Mouse (Mus musculus) thymus, postnatal 0 days (tissue): ENCODE data around the gene Dnmt3a. TPM values are rescaled to one million over a fixed set of nuclear protein-coding genes. Genes with fewer than 3 reads are reported as not detected.

ENCODE experiments used
- DNase-seq: peaks from one replicate; pipeline ENCODE4 v3.0.0-alpha.2; 2015; ENCODE audit warnings: low spot score
- polyA plus RNA-seq: library from polyadenylated mRNA; unstranded; fragments of >200 nt; fragmentation: Nextera tagmentation; extraction: Ambion mirVana; gene quantifications from 2 replicates; pipeline ENCODE4 v1.2.1, GENCODE M21; 2015

Gene Dnmt3a
- polyA plus RNA-seq, 1 experiment from 2014 or later, result 86.6 TPM

DNA sequence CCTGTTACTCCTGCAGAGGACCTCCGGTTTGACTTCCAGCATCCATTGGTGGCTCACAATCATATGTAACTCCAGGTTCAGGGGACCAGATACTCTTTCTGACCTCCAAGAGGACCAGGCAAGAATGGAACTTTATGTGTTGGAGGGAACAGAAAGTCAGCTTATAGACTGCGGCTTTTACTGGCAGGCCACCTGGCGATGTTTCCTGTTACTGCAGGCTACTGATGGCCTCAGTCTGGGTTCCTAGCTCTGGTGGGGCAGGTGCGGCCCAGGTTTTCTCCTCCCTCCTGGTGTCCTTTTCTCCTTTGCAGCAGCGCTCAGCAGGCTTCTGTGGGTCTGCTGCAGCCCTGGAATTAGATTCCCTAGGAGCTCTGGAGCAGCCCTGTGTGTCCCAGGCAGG is 46.7 kb downstream of the Dnmt3a start:
- DNase-seq, result peak; percentile 66

DNA sequence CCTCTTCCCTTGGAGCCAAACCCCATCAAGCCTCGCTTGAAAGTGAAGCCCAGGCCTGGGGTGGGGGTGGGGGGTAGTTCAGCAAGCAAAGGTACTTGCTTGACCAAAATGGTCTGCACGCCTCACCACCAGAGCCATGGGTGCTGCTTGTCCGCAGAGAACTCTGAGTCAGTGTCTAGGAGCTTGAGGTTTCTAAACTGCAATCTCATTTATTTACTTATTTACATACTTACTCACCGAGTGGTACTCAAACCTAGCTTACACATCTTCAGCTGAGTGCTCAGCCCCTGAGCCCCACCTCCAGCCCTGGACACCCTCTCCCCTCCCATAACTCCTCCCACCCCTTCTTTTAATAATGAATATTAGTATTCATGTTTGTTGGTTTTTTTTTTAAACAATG is 48.6 kb downstream of the Dnmt3a start:
- DNase-seq, result no peak

DNA sequence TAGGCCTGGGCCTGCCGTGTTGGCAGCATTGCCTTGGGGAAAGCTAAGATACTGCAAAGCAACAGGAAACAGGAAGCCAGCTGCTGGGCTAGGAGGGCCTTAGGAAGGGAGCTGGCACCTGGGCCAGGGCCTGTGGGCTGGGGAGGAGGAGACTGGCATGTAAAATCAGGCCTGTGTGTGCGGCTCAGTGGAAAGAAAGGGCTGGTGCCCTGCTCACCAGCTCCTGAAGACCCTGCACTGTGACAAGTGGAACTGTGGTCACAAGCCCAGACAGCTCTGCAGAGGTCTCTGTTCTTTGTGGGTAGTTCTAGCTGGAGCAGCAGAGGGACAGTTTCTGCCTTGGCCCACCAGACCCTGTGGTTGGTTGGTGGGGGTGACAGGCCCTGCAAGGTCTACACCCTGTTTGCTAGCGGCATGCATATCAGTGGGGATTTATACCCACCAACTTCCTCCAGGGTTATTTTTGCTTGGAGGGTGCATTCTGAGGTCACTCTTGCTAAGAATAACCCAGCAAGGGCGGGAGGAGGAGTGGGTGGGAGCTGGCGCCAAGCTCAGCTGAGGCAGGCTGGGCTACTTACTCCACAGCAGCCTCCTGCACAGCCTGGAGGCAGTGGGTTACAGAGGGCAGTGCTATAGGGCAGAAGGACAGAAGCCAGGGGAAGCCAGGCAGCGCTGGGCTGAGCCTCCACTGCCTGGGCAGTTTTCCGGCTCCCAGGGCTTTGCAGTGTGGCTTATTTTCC is 50.1 kb downstream of the Dnmt3a start:
- DNase-seq, result peak; percentile 88

DNA sequence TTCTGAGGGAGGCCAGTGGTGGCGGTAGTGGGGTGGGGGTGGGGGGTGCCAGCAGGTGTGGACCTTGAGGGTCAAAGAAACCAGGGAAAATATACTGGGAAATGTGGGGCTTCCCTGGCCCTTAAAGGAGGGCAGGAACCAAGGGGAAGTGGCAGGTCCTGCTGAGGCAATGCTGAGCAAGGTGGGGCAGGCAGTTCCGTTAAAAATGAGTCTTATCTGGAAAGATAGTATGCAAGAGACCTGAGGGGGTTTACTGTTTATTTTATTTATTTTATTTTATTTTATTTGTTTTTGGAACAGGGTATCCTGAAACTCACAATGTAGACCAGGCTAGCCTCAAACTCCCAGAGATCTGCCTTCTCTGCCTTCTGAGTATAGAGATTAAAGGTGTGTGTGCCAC is 50.9 kb downstream of the Dnmt3a start:
- no peak for DNase-seq

DNA sequence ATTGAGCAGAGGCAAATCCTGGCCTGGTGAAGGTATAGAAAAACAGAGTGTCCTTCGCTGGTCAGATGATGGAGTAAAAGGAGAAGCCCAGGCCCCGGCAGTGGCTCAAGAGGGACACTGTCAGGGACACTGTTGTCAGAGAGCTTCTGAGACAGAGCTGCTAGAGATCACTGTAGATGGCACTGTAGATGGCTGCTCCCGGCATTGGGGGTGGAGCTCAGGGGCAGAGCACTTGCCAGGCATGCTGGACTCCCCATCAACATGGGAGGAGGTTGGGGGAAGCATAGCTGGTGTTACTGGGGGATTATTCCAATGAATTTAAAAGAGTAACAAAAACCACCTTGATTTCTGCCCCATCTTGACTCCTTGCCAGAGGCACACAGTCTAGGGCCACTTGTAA is 51.4 kb downstream of the Dnmt3a start:
- DNase-seq, result no peak

DNA sequence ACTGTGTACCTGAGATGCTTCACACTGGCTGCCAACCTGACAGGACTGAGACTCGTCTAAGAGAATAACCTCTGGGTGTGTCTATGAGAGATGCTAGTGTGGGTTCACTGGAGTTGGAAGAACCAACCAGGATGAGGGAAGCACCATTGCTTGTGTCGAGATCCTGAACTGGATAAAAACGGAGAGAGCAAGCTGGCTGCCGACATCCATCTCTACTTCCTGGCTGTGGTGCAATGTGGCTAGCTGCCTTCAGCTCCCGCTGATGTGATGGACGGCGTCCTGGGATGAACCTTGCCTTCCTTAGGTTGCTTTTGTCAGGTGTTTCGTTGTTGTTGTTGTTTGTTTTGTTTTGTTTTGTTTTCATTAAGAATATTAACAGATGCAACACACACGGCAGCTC is 52.0 kb downstream of the Dnmt3a start:
- no peak for DNase-seq

DNA sequence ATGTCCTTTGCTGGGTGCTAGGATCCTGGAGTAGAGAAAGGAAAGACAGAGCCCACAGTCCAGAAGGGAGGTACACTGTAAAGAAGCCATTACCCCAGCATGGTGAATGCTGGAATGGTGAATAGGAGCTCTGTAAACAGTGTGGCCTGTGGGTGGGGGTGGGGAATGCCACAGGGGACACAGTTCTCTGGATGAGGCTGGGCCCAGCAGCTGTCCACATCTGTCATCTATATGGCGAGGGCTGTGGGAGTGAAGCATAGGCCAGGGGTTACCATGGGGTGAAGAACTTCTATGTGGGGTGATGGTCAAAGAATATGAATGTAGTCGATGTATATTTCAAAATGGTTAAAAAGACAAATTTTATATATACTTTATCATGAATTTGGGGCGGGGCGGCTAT is 52.9 kb downstream of the Dnmt3a start:
- DNase-seq, result no peak

DNA sequence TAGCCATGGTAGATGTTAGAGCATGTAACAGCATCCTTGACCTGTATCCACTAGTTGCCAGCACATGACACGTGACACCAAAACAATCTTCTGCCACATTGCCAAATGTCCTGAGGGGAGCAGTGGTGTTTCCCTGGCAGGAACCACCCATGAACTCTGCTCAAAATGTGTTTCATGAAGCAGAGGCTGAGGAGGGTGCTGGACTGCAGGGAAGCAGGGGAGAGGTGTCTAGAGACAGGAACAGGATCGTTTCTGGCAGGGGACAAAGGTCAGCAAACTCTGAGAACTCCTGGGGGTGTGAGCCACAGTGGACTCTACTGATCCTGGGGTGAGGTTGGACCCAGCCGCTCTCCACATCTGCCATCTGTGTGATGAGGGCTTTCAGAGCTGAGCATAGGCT is 53.7 kb downstream of the Dnmt3a start:
- no peak for DNase-seq

DNA sequence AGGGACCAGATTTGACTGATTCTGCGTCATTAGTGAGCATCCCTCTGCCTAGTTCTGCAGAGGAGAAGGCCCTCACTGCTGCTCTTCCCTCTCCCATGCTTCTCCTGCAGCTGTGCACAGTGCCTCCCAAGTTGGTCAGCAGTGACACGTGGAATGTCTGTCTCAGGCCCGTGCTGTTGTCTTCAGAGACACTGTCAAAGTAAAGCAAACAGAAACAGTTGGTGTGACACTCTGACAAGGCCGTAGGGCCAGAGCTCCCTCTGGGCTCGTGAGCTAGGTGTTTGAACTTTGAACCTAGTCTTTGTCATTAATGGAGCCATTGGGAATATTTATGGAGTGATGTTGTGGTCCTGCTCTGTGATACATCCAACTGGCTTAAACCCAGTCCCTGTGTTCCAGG is 54.2 kb downstream of the Dnmt3a start:
- DNase-seq, result no peak

DNA sequence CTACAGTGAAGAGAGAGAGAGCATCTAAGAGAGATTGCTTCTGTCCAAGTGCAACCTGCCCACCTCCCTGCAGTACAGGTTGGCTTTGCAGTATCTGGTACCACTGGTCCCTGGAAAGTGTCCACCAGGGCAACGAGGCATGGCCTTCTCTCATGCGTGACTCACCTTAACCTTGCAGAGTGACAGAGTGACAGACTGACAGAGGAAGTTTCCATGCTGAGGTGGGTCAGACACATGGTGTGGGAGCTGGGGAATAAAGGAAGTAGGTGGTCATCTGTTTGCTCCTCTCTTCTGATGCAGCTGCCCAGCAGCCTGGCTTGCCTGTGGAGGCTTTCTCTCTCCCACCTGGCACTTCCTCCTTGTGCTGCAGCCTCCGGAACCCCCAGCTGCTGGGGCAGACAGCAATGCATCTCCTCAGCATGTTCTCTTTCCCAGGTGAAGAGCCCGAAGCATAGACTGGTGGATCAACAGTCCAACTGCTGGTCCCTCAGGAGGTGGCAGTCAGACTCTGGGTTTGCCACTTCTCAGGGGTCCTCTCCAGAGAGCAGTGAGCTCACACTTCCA is 55.9 kb downstream of the Dnmt3a start:
- no peak for DNase-seq

DNA sequence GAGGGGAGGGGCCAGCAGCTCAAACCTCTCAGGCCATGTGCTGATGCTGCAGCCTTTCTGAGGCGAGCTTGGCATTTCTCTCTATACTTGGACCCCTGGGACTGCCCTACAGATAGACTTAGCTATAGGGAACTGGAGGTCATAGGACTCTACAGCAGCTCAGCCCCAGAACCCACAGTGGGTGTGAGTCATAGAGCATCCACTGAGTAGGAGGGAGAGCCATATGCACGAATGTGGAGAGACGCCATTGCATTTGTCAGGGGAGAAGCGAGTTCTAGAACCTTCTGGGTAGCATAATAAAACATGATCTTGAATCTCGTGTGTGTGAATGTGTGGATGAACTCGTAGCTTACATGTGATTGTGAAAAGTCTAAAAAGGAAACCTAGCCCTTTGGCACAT is 56.4 kb downstream of the Dnmt3a start:
- DNase-seq, result no peak

DNA sequence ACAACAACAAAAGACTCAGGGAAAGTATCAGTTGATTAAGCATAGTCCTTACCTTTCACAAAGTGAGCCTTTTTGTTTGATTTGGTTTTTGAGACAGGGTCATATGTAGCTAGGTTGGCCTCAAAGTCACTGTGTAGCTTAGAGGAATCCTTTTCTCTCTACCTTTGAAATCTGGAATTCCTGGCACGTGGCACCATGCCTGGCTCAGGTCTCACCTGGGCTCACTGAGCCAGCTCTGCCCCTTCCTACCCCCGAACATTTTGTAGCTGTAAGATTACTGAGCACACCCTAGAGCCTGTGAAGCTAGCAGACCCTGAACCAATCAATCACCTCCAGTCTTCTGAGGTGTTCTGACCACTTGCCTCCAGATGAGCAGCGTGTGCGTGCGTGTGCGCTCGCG is 58.4 kb downstream of the Dnmt3a start:
- no peak for DNase-seq

DNA sequence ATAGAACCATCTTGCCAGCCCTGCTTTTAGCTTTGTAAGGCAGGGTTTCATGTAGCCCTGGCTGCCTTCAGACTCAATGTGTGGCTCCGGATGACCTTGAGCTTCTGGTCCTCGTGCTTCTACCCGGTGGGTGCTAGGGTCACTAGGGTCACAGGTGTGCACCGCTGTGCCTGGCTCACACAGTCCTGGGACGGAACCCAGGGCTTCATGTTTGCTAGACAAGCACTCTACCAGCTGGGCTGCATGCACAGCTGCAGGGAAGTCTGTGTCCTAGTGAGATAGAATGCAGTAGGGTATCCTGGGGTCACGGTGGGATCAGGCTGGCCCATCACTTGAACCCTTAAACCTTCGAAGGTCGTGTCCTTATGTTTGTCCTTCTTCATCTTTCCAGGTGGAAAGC is 59.8 kb downstream of the Dnmt3a start:
- no peak for DNase-seq

DNA sequence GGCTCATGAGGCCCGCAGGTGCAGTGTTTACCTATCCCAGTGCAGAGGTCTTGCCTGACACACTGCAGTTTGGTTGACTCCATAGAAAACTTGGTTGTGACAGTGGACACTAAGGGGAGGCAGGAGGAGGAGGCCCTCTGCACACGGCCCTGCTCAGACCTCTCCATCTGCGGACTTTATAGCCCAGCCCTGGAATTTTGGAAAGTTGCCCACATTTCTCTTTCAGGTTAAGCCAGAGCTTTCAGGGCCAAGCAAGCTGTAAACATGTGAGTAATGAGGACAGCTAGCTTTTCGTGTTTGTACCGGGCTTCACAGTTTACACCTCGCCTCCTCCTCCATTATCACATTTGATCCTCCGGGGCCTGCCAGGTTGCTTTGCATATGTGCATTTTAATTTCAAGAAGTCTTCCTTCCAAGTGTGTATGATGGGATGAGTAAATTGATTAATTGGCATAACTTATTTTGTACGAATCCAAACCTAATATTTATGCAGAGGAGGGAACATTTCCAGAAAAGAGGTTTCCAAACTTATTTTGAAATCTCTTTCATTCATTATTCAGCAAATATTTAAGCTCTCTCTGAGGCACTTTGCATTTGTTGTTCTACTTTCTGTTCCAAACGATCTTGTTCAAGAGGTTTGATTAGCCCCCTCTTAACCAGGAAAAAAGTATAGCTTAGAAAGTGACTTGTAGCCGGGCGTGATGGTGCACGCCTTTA is 61.0 kb downstream of the Dnmt3a start:
- DNase-seq, result no peak

DNA sequence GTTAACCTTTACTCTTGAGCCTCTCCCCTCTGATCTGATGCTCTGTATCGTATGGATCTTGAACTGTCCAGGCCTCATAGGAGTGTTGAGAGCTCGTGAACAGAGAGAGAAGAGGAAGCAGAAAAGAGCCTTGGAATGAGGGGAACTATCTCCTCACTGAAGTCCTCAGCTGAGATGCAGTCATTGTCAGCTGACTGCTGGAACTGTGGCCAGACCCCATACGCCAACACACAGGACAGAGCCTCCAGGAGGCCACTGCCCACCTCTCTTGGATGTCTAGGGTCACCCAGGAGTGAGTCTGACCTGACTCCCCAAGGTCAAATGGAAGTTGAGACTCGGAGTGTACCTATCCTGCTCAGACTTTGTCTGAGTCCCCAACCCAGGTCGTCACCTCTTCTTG is 62.3 kb downstream of the Dnmt3a start:
- no peak for DNase-seq

DNA sequence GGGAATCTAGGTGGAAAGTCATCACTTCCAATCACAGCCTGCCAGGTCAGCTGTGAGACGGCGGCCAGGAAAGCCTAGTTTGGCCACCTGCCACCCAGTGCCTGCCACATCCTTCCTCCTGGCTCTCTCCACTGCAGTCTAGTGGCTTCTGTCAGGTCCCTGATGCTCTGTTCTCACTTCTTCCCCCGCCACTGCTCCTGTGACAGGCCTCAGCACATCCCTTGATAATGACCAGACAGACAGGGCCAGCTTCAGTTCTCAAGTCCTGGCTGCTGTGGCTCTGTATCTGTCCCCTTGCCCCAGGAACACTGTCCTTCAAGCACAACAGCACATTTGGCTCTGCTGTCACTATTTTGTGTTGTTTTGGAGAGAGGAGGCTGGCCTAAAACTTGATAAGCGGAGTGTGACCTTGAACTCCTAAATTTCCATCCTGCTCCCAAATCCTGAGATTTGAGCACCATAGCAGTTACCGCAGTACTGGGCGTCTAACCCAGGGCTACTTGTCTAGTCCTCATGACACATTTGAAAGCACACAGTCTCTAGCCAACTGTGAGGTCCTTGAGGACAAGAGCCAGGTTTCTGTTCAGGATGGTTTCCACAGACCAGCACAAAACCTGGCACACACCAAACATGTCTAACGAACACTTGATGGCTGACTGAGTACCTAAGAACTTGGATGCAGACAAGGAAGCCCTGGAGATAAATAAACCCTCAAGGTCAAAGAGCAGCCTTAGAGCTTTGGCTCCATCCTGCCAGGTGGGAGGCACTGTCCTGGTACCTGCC is 63.1 kb downstream of the Dnmt3a start:
- no peak for DNase-seq

DNA sequence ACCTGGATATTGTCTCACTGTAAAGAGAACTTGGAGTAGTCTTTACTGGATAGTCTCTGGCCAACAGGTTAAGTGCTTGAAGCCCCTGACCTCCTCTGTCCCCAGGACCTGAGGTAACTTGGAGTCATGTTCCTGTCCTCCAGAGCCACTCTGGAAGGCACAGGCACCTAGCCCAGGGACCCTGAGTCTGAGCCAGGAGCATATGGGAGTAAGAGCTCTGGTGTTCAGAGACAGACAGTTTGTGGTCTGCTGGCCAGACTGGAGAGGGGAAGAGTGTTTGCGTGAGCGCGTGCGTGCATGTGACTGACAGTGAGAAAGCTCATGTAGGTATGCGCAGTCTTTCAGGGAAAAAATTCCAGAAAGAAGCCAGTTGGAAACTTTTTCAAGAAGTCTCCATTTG is 64.2 kb downstream of the Dnmt3a start:
- no peak for DNase-seq

DNA sequence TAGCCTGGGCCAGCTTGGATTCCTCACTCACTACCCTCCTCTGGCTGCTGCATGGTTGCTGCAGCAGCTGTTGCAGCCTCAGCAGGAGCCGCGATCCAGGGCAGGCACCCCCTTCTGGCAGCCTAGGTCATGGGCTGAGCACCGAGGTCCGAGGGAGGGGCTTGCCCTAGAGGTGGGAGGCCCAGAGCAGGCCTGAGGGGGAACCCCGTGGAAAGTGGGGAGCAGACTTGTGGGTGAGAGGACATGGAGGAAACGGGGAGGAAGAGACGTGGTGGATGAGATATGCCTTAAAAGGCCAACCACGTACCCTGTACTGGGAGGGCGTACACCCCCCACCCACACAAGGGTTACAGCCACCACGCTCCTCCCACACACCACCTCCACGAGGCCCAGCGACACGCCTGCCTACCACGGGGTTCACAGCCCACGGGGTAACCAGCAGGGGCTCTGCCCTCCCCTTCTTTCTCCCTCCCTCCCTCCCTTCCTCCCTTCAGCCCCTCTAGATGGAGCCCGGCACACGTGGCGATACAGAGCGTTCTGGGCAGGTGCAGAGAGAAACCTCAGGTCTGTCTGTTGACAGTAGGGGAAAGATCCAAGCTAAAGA is 65.2 kb downstream of the Dnmt3a start:
- DNase-seq, result peak; percentile 91

DNA sequence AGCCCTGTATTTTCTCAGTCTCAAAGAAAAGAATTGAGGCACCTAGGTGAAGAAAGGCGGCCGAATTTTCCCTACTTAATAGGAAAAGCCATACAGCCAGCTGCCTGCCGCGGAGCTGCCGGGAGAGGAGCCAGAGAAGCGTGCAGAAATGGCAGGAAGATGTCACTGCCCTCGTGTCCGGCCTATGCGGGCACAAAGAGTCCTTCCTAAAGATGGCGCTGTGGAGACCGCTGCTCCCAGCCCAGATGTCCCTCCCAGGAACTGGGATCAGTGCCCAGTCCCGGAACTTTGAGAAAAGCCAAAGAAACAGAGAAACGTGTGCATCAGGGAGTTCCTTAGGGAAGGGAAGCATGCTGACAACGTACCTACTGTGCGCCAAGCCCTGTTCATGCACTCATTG is 65.8 kb downstream of the Dnmt3a start:
- peak; percentile 39 for DNase-seq

DNA sequence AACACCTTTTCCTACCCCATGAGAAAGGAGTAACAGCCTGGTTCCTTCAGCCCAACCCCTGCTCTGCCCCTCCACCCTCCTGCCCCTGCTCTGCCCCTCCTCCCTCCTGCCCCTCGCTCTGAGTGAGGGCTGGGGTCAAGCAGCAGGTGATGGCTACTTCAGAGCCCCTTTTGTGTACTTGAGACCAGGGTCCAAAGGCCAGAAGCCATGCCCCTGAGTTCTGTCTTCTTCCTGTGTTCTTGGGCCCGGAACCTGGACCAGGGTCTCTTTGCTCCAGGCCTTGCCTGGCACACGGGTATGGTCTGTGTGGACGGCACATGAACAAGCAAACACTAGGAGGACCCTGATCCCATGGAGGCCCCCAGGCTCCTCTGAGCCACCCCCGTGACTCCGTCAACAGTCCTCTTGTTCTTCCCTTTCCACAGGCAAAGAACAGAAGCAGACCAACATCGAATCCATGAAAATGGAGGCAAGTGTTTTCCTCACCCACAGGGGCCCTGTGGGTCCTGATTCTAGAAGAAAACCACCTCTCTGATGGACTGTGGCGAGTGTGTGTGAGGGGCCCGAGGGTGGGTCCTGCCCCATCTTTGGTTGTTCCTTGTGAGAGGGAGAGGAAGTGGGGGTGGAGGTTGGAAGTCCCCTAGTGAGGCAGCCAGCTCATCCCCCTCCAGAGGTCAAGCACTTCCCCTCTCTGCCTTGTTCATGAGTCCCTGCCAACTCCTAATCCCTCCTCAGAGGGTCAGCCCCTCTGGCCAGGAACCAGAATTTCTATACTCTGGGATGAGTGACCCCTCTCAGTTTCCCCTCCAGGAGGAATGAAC is 66.8 kb downstream of the Dnmt3a start:
- DNase-seq, result no peak

DNA sequence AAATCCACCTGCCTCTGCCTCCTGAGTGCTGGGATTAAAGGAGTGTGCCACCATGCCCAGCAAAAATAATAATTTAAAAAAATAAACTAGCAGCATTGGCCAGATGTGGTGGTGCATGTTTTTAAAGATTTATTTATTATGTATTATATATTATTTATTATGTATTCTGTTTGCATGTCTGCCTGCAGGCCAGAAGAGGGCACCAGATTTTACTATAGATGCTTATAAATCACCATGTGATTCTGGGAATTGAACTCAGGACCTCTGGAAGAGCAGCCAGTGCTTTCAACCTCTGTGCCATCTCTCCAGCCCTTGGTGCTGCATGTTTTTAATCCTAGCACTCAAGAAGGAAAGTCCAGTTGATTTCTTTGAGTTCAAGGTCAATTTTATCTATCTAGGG is 69.7 kb downstream of the Dnmt3a start:
- no peak for DNase-seq
